Comparison of ENCODE assay signal across 19 mouse cellular contexts in the genomic region with DNA sequence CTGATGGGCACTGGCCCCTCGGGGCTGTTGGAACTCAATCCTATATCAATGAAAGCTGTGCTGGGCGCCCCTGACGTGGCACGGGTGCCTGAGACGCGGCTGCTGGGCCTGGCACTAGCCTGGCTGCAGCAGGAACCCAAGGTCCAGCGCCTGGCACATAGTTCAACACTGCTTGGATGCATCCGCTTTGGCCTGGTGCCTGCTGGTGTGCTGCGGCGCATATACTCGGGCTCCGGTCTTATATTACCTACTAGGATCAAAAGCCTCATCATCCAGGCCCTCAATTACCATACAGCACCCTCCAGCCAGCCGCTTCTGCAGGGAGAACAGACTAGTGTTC. TPM values are rescaled to one million over a fixed set of nuclear protein-coding genes. Genes with fewer than 3 reads are reported as not detected.
A peak's percentile ranks its signal among the peaks of the same experiment; 100 is the strongest.
DNase-seq lines count a peak whose midpoint lies in the region; ATAC-seq and TF ChIP-seq lines count a peak whose summit lies in the region.
"Had no signal": no experiment of that assay in that cellular context is flagged by ENCODE, and none has a peak within 500 bp of the region (broad histone marks: within the 10 kb centered on the region; RNA-seq: fewer than 3 reads in every experiment).

No protein-coding gene starts in this region.

- H3K4me2 ChIP-seq in forebrain, embryonic 15.5 days (replicated peaks) = no peak overlapping the region
- H3K4me2 ChIP-seq in forebrain, embryonic 12.5 days = no peak overlapping the region
- no peak overlapping the region for H3K4me2 ChIP-seq in midbrain, embryonic 14.5 days (ENCODE audit: low read length)
- H3K4me2 ChIP-seq in midbrain, postnatal 0 days (ENCODE audit: low read depth, low read length, poor library complexity, severe bottlenecking) = no peak overlapping the region
- H3K4me2 ChIP-seq: liver, embryonic 15.5 days had no signal

- no peaks in the 10 kb centered on the region for H3K27me3 ChIP-seq in forebrain, embryonic 15.5 days
- H3K27me3 ChIP-seq in forebrain, embryonic 12.5 days = peaks cover 43% of the 10 kb centered on the region
- H3K27me3 ChIP-seq in midbrain, embryonic 14.5 days (ENCODE audit: control insufficient read depth, insufficient read depth, low read length) = no peaks in the 10 kb centered on the region
- H3K27me3 ChIP-seq in midbrain, embryonic 10.5 days (ENCODE audit: low read depth, poor library complexity, severe bottlenecking) = peaks cover 79% of the 10 kb centered on the region
- no peaks in the 10 kb centered on the region for H3K27me3 ChIP-seq in midbrain, postnatal 0 days (ENCODE audit: insufficient read depth, low read length)
- H3K27me3 ChIP-seq: liver, embryonic 15.5 days; neural tube, embryonic 13.5 days had no signal

- no peak overlapping the region for H3K4me3 ChIP-seq in forebrain, embryonic 15.5 days
- no peak overlapping the region for H3K4me3 ChIP-seq in forebrain, embryonic 12.5 days (replicated peaks)
- no peak overlapping the region for H3K4me3 ChIP-seq in midbrain, embryonic 14.5 days (replicated peaks; ENCODE audit: low read depth, low read length)
- H3K4me3 ChIP-seq in midbrain, embryonic 10.5 days = no peak overlapping the region
- H3K4me3 ChIP-seq in midbrain, postnatal 0 days (ENCODE audit: low read depth, low read length) = no peak overlapping the region
- H3K4me3 ChIP-seq: liver, embryonic 15.5 days had no signal

- peaks cover 3% of the 10 kb centered on the region; the same call in 1 of the 2 replicates for H3K4me1 ChIP-seq in forebrain, embryonic 15.5 days
- H3K4me1 ChIP-seq in forebrain, embryonic 12.5 days = peaks cover 8% of the 10 kb centered on the region; the same call in 1 of the 2 replicates
- H3K4me1 ChIP-seq in midbrain, embryonic 14.5 days (ENCODE audit: control insufficient read depth, insufficient read depth, low read length) = no peaks in the 10 kb centered on the region
- H3K4me1 ChIP-seq in midbrain, embryonic 10.5 days = peaks cover 18% of the 10 kb centered on the region
- H3K4me1 ChIP-seq in midbrain, postnatal 0 days (ENCODE audit: insufficient read depth, low read length) = no peaks in the 10 kb centered on the region
- H3K4me1 ChIP-seq: intestine, embryonic 15.5 days; liver, embryonic 15.5 days had no signal

- no peak overlapping the region for H3K27ac ChIP-seq in forebrain, embryonic 15.5 days (replicated peaks)
- H3K27ac ChIP-seq in forebrain, embryonic 12.5 days = no peak overlapping the region
- H3K27ac ChIP-seq in midbrain, embryonic 14.5 days (replicated peaks; ENCODE audit: low read depth, low read length) = no peak overlapping the region
- H3K27ac ChIP-seq in midbrain, embryonic 10.5 days (replicated peaks) = no peak overlapping the region
- H3K27ac ChIP-seq in midbrain, postnatal 0 days (ENCODE audit: low read depth, low read length) = no peak overlapping the region
- H3K27ac ChIP-seq: embryonic facial prominence, embryonic 13.5 days; intestine, embryonic 15.5 days; limb, embryonic 12.5 days; liver, embryonic 15.5 days; neural tube, embryonic 13.5 days had no signal

- no peak for TF ChIP-seq POLR2A in brain, embryonic 14.5 days (IDR thresholded peaks at IDR 0.05; ENCODE audit: borderline replicate concordance, extremely low read depth, insufficient read depth, insufficient read length, poor library complexity, severe bottlenecking)

- no peak for TF ChIP-seq CTCF in brain, embryonic 14.5 days (IDR thresholded peaks at IDR 0.05; ENCODE audit: borderline replicate concordance, extremely low read depth, insufficient read depth, insufficient read length)
- TF ChIP-seq CTCF in midbrain, postnatal 0 days (IDR thresholded peaks at IDR 0.05) = no peak

- H3K9me3 ChIP-seq in forebrain, embryonic 15.5 days = no peaks in the 10 kb centered on the region
- H3K9me3 ChIP-seq in forebrain, embryonic 12.5 days = no peaks in the 10 kb centered on the region
- no peaks in the 10 kb centered on the region for H3K9me3 ChIP-seq in midbrain, embryonic 14.5 days (ENCODE audit: control insufficient read depth, low read length)
- no peaks in the 10 kb centered on the region for H3K9me3 ChIP-seq in midbrain, embryonic 10.5 days (replicated peaks)
- no peaks in the 10 kb centered on the region for H3K9me3 ChIP-seq in midbrain, postnatal 0 days (ENCODE audit: low read length)
- H3K9me3 ChIP-seq: embryonic facial prominence, embryonic 13.5 days; intestine, embryonic 15.5 days; limb, embryonic 12.5 days; liver, embryonic 15.5 days; neural tube, embryonic 13.5 days had no signal

- H3K9ac ChIP-seq in forebrain, embryonic 15.5 days (replicated peaks) = no peak overlapping the region
- H3K9ac ChIP-seq in forebrain, embryonic 12.5 days = no peak overlapping the region
- no peak overlapping the region for H3K9ac ChIP-seq in midbrain, embryonic 14.5 days (replicated peaks; ENCODE audit: low read length)
- no peak overlapping the region for H3K9ac ChIP-seq in midbrain, postnatal 0 days (replicated peaks; ENCODE audit: low read length, poor library complexity, severe bottlenecking)
- H3K9ac ChIP-seq: intestine, embryonic 15.5 days; limb, embryonic 12.5 days; liver, embryonic 15.5 days; neural tube, embryonic 13.5 days had no signal

- peak; percentile 35 for ATAC-seq in forebrain, embryonic 15.5 days (replicated peaks)
- no peak for ATAC-seq in forebrain, embryonic 12.5 days (ENCODE audit: low FRiP score)
- ATAC-seq in midbrain, embryonic 14.5 days (ENCODE audit: low FRiP score, low TSS enrichment) = peak; percentile 25; the same call in 1 of the 2 replicates
- peak; percentile 35; the same call in 1 of the 2 replicates for ATAC-seq in midbrain, postnatal 0 days (ENCODE audit: low FRiP score)
- ATAC-seq: activated CD4-positive, CD25-positive, alpha-beta regulatory T cell, adult 4 months had no signal

- 87% methylated on average over 11 of the region's 13 CpGs for WGBS in forebrain, embryonic 15.5 days
- 79% methylated on average over 13 of the region's 13 CpGs for WGBS in forebrain, embryonic 12.5 days
- WGBS in midbrain, embryonic 14.5 days = 86% methylated on average over 13 of the region's 13 CpGs
- 86% methylated on average over 13 of the region's 13 CpGs for WGBS in midbrain, embryonic 10.5 days
- 80% methylated on average over 12 of the region's 13 CpGs for WGBS in midbrain, postnatal 0 days

- no peak for DNase-seq in midbrain, embryonic 14.5 days
- no peak for DNase-seq in midbrain, embryonic 10.5 days (ENCODE audit: low spot score)
- DNase-seq in brain, embryonic 14.5 days (ENCODE audit: low read depth) = peak; percentile 5
- no peak for DNase-seq in midbrain, postnatal 0 days (ENCODE audit: low spot score)
- DNase-seq in embryo, embryonic 9.5 days (ENCODE audit: extremely low spot score) = no peak
- no peak for DNase-seq in heart, adult 11 months
- DNase-seq: adrenal gland, postnatal 36 days; lung, postnatal 14 days had no signal

- no peaks in the 10 kb centered on the region for H3K36me3 ChIP-seq in forebrain, embryonic 15.5 days
- no peaks in the 10 kb centered on the region for H3K36me3 ChIP-seq in forebrain, embryonic 12.5 days (replicated peaks)
- no peaks in the 10 kb centered on the region for H3K36me3 ChIP-seq in midbrain, embryonic 14.5 days (ENCODE audit: control insufficient read depth, insufficient read depth, low read length)
- H3K36me3 ChIP-seq in midbrain, embryonic 10.5 days = no peaks in the 10 kb centered on the region
- H3K36me3 ChIP-seq in midbrain, postnatal 0 days (ENCODE audit: insufficient read depth, low read length) = no peaks in the 10 kb centered on the region
- H3K36me3 ChIP-seq: embryonic facial prominence, embryonic 13.5 days; intestine, embryonic 15.5 days; limb, embryonic 12.5 days; liver, embryonic 15.5 days; neural tube, embryonic 13.5 days had no signal

RNA-seq across cellular contexts. Expression of gene Klhl34, which starts 0.7 kb away (rescaled TPM):
- 2.5 and 2.9 TPM in 2 replicates for polyA plus RNA-seq in forebrain, embryonic 15.5 days (2015; fragmentation: Nextera tagmentation; extraction: Ambion mirVana)
- 1.4 and 2.0 TPM in 2 replicates for polyA plus RNA-seq in forebrain, embryonic 12.5 days (2016; fragmentation: Nextera tagmentation; extraction: Ambion mirVana)
- polyA plus RNA-seq in midbrain, embryonic 14.5 days (2014; fragmentation: Nextera tagmentation; extraction: Ambion mirVana) = 1.9 and 2.9 TPM in 2 replicates
- polyA plus RNA-seq in midbrain, embryonic 10.5 days (2016; fragmentation: Nextera tagmentation; extraction: Ambion mirVana) = 1.6 TPM in 2 replicates
- polyA plus RNA-seq in brain, embryonic 14.5 days (2012; rRNA removed) = 0.05 and 0.06 TPM in 2 replicates
- total RNA-seq in midbrain, postnatal 0 days (2014; rRNA removed) = not detected in 2 replicates
- polyA plus RNA-seq in midbrain, postnatal 0 days (2015; fragmentation: Nextera tagmentation; extraction: Ambion mirVana) = 0.83 and 1.3 TPM in 2 replicates
- total RNA-seq: adrenal gland, postnatal 36 days had no signal
- polyA plus RNA-seq: activated CD4-positive, CD25-positive, alpha-beta regulatory T cell, adult 4 months; C2C12; liver, embryonic 15.5 days; spleen, adult 2 months; thymus, postnatal 0 days had no signal
